9 mouse cellular contexts compared by ENCODE assay signal in the genomic region with DNA sequence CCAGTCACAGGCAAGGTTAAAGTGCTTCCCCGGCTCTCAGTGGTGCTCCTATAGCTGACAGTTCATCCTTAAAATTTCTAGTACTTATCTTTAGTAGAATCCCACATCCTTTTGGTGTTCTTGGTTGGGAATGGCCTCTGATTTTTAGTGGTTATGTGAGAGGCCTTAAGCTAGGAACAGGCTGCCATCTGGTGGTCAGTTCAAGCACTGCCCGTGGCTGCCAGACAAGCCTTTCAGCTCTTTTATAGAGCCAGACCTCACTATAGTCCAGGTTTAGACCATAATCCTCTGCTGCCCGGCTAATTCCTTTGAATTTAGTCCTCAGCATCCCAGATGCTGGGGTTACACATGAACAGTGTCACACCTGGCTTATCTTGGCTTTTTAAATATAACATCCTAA. TPM values are rescaled to one million over a fixed set of nuclear protein-coding genes. Genes with fewer than 3 reads are reported as not detected.
DNase-seq lines count a peak whose midpoint lies in the region; ATAC-seq and TF ChIP-seq lines count a peak whose summit lies in the region.
"Had no signal": no experiment of that assay in that cellular context is flagged by ENCODE, and none has a peak within 500 bp of the region (broad histone marks: within the 10 kb centered on the region; RNA-seq: fewer than 3 reads in every experiment).

No protein-coding gene starts in this region.

- WGBS in liver, embryonic 12.5 days (ENCODE audit: insufficient replicate concordance) = 20% methylated on average over 3 of the region's 3 CpGs
- WGBS in thymus, adult 2 months = 41% methylated on average over 3 of the region's 3 CpGs

- no peak overlapping the region for H3K27ac ChIP-seq in liver, embryonic 12.5 days
- H3K27ac ChIP-seq in thymus, adult 2 months (ENCODE audit: control insufficient read depth, insufficient read depth, low read length) = no peak overlapping the region
- H3K27ac ChIP-seq: lung, embryonic 15.5 days had no signal

- H3K27me3 ChIP-seq in liver, embryonic 12.5 days (replicated peaks) = no peaks in the 10 kb centered on the region
- no peaks in the 10 kb centered on the region for H3K27me3 ChIP-seq in thymus, adult 2 months (ENCODE audit: control insufficient read depth, insufficient read depth, low read length)
- H3K27me3 ChIP-seq: lung, embryonic 15.5 days had no signal

- TF ChIP-seq POLR2A in thymus, adult 2 months (IDR thresholded peaks at IDR 0.05; ENCODE audit: control insufficient read depth, extremely low read depth, insufficient read depth, low read length, poor library complexity) = no peak

- no peaks in the 10 kb centered on the region for H3K9me3 ChIP-seq in liver, embryonic 12.5 days (replicated peaks)
- H3K9me3 ChIP-seq: lung, embryonic 15.5 days had no signal

- H3K4me1 ChIP-seq in liver, embryonic 12.5 days = peaks cover 39% of the 10 kb centered on the region
- no peaks in the 10 kb centered on the region for H3K4me1 ChIP-seq in thymus, adult 2 months (replicated peaks; ENCODE audit: control insufficient read depth, insufficient read depth, low read length)
- H3K4me1 ChIP-seq: lung, embryonic 15.5 days had no signal

- ATAC-seq in CD4-positive, CD25-positive, alpha-beta regulatory T cell, adult 4 months = peak; percentile 87
- no peak for ATAC-seq in liver, embryonic 12.5 days
- peak; percentile 64 for ATAC-seq in neutrophil, adult 5-6 weeks (ENCODE audit: extremely low read depth, insufficient number of reproducible peaks, low FRiP score, poor library complexity, severe bottlenecking)

- H3K4me2 ChIP-seq in liver, embryonic 12.5 days = 0 out of 2 replicates have a peak overlapping the region, but pooled peaks have one; percentile 56
- H3K4me2 ChIP-seq: lung, embryonic 15.5 days had no signal

- TF ChIP-seq CTCF in thymus, adult 2 months (IDR thresholded peaks at IDR 0.05; ENCODE audit: borderline replicate concordance, control insufficient read depth, extremely low read depth, insufficient read depth, low read length, poor library complexity) = no peak

- peak; percentile 90 for DNase-seq in adrenal gland, postnatal 10 days
- peak; percentile 66 for DNase-seq in embryo, embryonic 11.5 days (ENCODE audit: low read depth, low spot score)
- peak; percentile 58 to 85 for DNase-seq in gastrocnemius, postnatal 4 days (ENCODE audit: low spot score in 2 of 2)
- peak; percentile 86 for DNase-seq in kidney, postnatal 14 days
- peak; percentile 70 for DNase-seq in thymus, adult 2 months

- peaks cover 95% of the 10 kb centered on the region for H3K36me3 ChIP-seq in liver, embryonic 12.5 days
- H3K36me3 ChIP-seq in thymus, adult 2 months (ENCODE audit: control insufficient read depth, insufficient read depth, low read length) = peaks cover 40% of the 10 kb centered on the region

- H3K9ac ChIP-seq in liver, embryonic 12.5 days = no peak overlapping the region
- H3K9ac ChIP-seq: lung, embryonic 15.5 days had no signal

- H3K4me3 ChIP-seq in liver, embryonic 12.5 days = no peak overlapping the region
- H3K4me3 ChIP-seq in thymus, adult 2 months (ENCODE audit: control insufficient read depth, insufficient read depth, low read length) = no peak overlapping the region
- H3K4me3 ChIP-seq: lung, embryonic 15.5 days had no signal

RNA-seq across cellular contexts. Expression of gene Ubap1, which starts 41.3 kb away (rescaled TPM):
- 10 to 100 TPM; 36.3 to 40.4 TPM for polyA plus RNA-seq in CD4-positive, CD25-positive, alpha-beta regulatory T cell, adult 4 months (2017; shearing (Covaris generic))
- 10 to 100 TPM; 40.7 to 50.5 TPM for total RNA-seq in adrenal gland, postnatal 10 days (2021)
- 10 to 100 TPM; 41.2 to 46.0 TPM for total RNA-seq in gastrocnemius, postnatal 4 days (2021)
- polyA plus RNA-seq in liver, embryonic 12.5 days (2016; fragmentation: Nextera tagmentation; extraction: Ambion mirVana) = 28.3 and 28.5 TPM in 2 replicates
- total RNA-seq in neutrophil, adult 5-6 weeks (2017) = 75.4 and 94.9 TPM in 2 replicates
- 23.1 and 29.2 TPM in 2 replicates for polyA plus RNA-seq in thymus, adult 2 months (2012; rRNA removed)
